Mouse (Mus musculus) neutrophil, adult 65 days (primary cell): ENCODE data around the gene Npy1r. TPM values are rescaled to one million over a fixed set of nuclear protein-coding genes. Genes with fewer than 3 reads are reported as not detected.

Source experiments
- total RNA-seq: library from RNA; stranded (reverse); gene quantifications from 2 replicates; pipeline ENCODE4 v1.2.4, GENCODE M21; 2023

Gene Npy1r
- total RNA-seq, result not detected in 2 replicates

DNA sequence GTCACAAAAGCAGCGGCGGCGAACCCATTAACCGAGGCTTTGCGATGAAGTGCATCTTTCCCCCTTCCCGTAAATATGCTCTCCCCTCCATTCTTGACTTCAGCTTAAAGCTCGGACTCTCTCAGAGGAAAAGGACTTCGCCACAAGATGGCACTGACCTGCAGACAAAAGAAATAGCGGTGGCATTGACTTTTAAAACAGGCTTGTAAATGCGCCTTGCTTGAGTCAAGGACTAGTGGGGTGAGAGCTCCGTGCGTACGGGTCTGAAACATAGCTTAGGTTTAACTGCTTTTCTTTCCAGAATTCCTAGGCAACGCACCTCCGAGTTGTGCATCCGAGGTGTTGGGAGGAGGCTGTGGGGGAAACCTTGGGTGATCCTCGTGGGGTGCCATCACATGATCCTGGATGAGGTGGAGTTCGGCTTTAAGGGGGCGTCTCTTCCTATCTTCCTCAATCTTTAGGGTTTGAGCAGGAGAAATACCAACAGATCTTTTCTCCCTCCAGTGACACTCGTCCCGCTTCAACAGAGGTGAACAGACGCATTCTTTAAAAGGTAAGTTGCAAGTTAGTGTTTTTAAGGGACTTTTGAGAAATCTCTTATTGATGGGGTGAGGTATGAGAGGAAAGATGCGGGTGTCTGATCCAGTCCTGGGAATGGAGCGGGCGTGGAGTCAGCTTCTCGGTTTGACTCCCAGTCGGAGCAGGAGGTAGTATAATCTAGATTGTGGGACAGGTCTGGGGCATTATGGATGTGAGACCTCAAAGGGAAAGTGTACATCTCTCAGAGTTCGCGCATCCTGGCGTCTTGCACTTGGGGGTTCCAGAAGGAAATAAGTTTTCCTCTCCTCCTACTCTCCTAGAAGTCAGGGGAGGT is at the start of gene Npy1r:
Npy1r (plus strand) TSS at position 223 of the 874 bp plus-strand sequence.

DNA sequence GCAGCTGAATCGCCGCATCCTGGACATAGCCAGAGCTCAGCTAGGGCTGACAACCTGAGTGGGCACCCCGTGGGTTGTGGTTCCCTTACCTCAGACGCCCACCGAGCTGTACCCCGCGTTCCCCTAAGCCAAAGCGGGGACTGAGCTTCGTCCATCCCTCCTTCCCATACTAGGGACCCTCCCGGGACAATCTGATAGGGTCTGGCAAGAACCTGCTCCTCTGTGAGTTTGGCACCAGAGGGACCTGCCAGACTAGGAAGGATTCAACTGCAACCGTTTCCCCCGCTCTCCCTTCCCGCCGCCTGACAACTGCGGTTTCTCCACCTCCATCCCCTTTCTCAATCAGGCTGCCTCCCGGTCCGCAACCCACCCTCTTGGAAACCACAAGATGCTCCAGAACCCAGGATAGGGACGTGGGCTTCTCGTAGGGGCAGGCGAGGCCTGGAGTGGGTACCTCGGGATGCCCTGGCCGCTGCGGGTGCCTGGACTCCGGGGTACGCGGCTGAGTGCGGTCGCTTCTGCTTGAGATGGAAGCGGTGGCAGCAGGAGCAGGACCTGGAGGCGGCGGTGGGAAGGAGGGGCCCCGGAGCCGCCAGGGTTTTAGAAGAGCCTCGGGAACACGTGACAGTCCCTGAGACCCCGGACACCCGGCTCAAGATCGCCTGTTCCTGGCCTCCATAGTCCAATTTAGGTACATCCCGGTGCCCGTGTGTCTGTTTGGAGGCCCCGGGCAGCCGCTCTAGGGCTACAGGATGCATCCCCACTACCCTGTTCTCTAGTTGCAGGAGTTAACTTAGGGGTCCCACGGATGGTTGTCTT is 9.3 kb upstream of the Npy1r start, which contains the start of gene Npy5r:
Npy5r (minus strand) TSS at position 618 of the 819 bp plus-strand sequence.

Other genes with a start within 250 kb of the Npy1r start
- 5.6 and 8.1 TPM in 2 replicates for gene Tma16, start 210.7 kb upstream of the Npy1r start, total RNA-seq
- not detected in 2 replicates for gene Tktl2, start 185.4 kb upstream of the Npy1r start, total RNA-seq
- gene Npy5r, start 9.1 kb upstream of the Npy1r start, total RNA-seq, result not detected in 2 replicates
- 5.1 and 7.1 TPM in 2 replicates for gene Naf1, start 163.0 kb downstream of the Npy1r start, total RNA-seq